Mouse (Mus musculus) gastrocnemius, adult 2 months (tissue): ENCODE results near the gene Ndst2. TPM values are rescaled to one million over a fixed set of nuclear protein-coding genes. Genes with fewer than 3 reads are reported as not detected.

Experiments
- DNase-seq: peaks from one replicate; pipeline ENCODE4 v3.0.0; 2022
- H3K27ac ChIP-seq: fragments of 200-600 bp; 2 replicates; pipeline ENCODE4 v1.8.1; 2022; ENCODE audit warnings: mild to moderate bottlenecking
- H3K4me3 ChIP-seq: fragments of 200-600 bp; 2 replicates; pipeline ENCODE4 v1.8.1; 2022; ENCODE audit warnings: mild to moderate bottlenecking, moderate library complexity
- CTCF ChIP-seq: fragments of 200-600 bp; IDR thresholded peaks from 2 replicates; pipeline ENCODE4 v1.8.1; 2022; ENCODE audit warnings: antibody characterized with exemption, mild to moderate bottlenecking, moderate library complexity
- intact Hi-C: fragments of 180-260 bp; cut with DNase I; formaldehyde crosslinking; loops from one replicate; pipeline ENCODE4 v1.15.1; 2025
- long read RNA-seq, 2 experiments: library from polyadenylated mRNA; stranded (forward); transcript quantifications; one replicate each; pipeline ENCODE4 v2.0.0; 2021
- total RNA-seq, 2 experiments: library from RNA; stranded (reverse); gene quantifications; 2 replicates each; pipeline ENCODE4 v1.2.3; 2021

The Ndst2 gene
- 1 to 10 TPM; 6.2 to 7.1 TPM for total RNA-seq
- long read RNA-seq, experiment 1, partial matches to known transcripts: 0 of 7 reads
- long read RNA-seq, experiment 1, other reads (novel, unspliced or antisense): 2 of 7 reads
- long read RNA-seq, experiment 2, partial matches to known transcripts: 1 of 9 reads
- long read RNA-seq, experiment 2, other reads (novel, unspliced or antisense): 3 of 9 reads

- H3K27ac ChIP-seq: peak within 1 kb of the TSS; percentile 98
- DNase-seq: peak; percentile 94
- TF ChIP-seq CTCF: peak; percentile 17; the same call in 1 of the 2 replicates
- intact Hi-C loops: loop anchor here (5.0 kb wide), 1 partner anchor 58 kb away; the partner anchor contains the start of gene Camk2g
- peak within 1 kb of the TSS; percentile 90 for H3K4me3 ChIP-seq
Measured at GRCm38 (mm10) chr14:20733952-20734774, at the start of gene Ndst2. TSS of gene Ndst2 (minus strand) at chr14:20734562.

GRCm38 (mm10) chr14:20783526-20783925 lies 49.2 kb upstream of the Ndst2 start:
- intact Hi-C loops: no loop called here
- TF ChIP-seq CTCF: no peak
- DNase-seq: no peak
- Histone ChIP-seq H3K27ac (peak overlapping the region; percentile 71), H3K4me3 (no peak overlapping the region)

GRCm38 (mm10) chr14:20782860-20783259 lies 48.5 kb upstream of the Ndst2 start:
- DNase-seq: no peak
- Histone ChIP-seq H3K4me3 (no peak overlapping the region), H3K27ac (peak overlapping the region; percentile 71)
- TF ChIP-seq CTCF: no peak
- intact Hi-C loops: no loop called here

- intact Hi-C loops: no loop called here
- peak overlapping the region; percentile 24; the same call in 1 of the 2 replicates for H3K27ac ChIP-seq
- TF ChIP-seq CTCF: no peak
- no peak for DNase-seq
- H3K4me3 ChIP-seq: no peak overlapping the region
Measured at GRCm38 (mm10) chr14:20780217-20780616, 45.9 kb upstream of the Ndst2 start.

DNA sequence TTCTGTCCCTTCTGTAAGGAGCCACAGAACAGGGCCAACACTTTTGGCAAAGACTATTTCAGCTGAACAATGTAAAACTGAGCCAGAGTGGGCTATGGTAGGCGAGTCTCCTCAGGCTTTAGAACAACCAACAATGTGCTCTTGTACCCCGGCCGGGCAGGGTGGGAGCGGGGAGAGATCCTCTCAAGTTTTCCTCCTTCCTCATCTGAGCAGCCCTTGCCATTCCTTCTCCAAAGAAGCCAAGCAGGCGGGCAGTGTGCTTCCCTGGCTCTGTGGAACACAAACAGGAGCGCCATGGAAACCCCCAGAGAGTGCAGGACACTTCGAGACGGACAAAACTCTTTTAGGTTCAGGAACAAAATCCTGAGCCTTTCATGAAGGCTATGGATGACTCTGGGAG lies 44.1 kb upstream of the Ndst2 start:
- DNase-seq: no peak
- peak overlapping the region; percentile 73 for H3K27ac ChIP-seq
- TF ChIP-seq CTCF: no peak
- intact Hi-C loops: no loop called here
- no peak overlapping the region for H3K4me3 ChIP-seq

- 0 out of 2 replicates have a peak overlapping the region, but pooled peaks have one; percentile 13 for H3K4me3 ChIP-seq
- no peak for DNase-seq
- H3K27ac ChIP-seq: peak overlapping the region; percentile 73
- intact Hi-C loops: no loop called here
- no peak for TF ChIP-seq CTCF
Measured at GRCm38 (mm10) chr14:20775661-20776060, 41.3 kb upstream of the Ndst2 start.

DNA sequence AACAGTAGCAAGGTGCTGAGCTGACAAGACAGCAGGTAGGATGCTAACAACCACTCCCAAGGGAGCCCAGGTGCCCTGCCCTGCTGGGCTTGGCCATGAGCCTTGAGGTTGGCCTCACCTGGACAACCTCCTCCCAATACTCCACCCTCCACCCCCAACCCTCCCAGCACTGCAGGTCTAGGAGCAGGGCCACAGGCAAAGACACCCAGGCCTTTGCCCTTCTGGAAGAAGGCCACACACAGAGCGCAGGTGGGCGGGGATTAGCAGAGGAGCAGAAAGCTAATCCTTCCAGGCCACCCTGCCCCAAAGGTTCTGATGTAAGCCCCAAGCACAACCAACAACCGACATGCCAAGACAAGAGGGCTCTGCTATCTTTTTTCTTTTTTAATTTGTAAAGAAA lies 39.0 kb upstream of the Ndst2 start:
- intact Hi-C loops: no loop called here
- peak; percentile 82 for DNase-seq
- H3K4me3 ChIP-seq: no peak overlapping the region; the same call in none of the 2 replicates
- peak overlapping the region; percentile 73 for H3K27ac ChIP-seq
- no peak for TF ChIP-seq CTCF

DNA sequence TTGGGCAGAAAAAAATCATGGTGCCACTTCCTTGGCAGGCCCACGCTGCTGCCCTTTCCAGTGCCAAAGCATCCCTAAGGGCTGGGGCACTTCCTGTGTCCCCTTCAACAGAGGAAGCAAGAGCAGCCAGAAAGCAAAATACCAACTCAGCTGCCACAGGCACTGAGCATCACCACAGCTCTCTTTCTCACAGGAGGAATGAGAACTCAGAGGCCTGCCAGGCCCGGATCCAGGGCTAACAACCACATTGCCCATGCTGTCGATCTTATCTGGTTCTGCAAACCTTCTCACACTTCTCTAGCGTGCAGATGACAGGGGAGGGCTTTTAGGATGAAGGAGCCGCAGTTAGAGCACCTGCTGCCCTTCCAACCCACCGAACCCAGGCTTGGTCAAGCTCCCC lies 38.4 kb upstream of the Ndst2 start:
- Histone ChIP-seq H3K4me3 (no peak overlapping the region), H3K27ac (peak overlapping the region; percentile 73)
- DNase-seq: no peak
- TF ChIP-seq CTCF: no peak
- intact Hi-C loops: no loop called here

DNA sequence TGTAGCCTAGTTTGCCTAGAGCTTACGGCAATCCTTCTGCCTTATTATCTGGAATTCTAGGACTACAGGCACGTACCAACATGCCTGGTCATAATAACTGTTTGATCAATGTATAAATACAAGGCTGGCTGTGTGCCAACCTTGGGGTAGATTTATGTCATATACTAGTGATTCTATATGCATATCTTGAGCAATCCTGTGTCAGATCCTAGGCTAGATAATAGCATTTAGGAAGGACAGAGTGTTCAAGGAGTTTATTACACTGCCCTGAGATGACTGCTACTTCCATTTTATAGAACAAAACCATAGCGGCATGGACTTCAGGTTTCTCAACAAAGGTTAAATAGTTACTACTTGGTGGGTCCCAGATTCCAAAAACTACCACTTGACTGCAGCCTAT lies 37.6 kb upstream of the Ndst2 start:
- intact Hi-C loops: no loop called here
- no peak for DNase-seq
- H3K27ac ChIP-seq: peak overlapping the region; percentile 73
- no peak for TF ChIP-seq CTCF
- H3K4me3 ChIP-seq: no peak overlapping the region

DNA sequence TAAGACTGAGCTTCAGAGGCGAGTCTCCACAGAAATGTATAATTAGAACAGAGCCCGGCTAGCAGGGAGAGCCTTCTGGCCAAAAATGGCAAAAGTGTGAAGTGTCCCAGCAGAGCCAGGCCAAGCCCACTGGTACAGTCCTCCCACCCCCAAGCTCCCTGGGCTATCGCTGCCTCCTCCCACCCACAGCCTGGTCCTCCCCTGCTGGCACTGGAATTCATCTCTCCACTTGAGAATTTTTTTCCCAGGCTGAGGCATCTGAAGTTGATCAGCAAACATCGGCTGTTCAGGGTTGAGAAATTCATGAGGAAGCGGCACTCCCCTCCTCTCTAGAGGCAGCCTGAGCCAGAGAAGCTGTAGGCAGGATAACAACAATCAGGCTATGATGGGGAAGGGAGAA lies 34.2 kb upstream of the Ndst2 start:
- intact Hi-C loops: loop anchor here (10.0 kb wide), 1 partner anchor 226 kb away; no protein-coding TSS in a partner anchor
- no peak for DNase-seq
- TF ChIP-seq CTCF: no peak
- Histone ChIP-seq H3K27ac (peak overlapping the region; percentile 86), H3K4me3 (no peak overlapping the region)

GRCm38 (mm10) chr14:20767936-20768335 lies 33.6 kb upstream of the Ndst2 start:
- intact Hi-C loops: loop anchor here (2.0 to 10.0 kb wide), 2 partner anchors 105 to 227 kb away; no protein-coding TSS in a partner anchor
- TF ChIP-seq CTCF: no peak
- Histone ChIP-seq H3K27ac (peak overlapping the region; percentile 86), H3K4me3 (no peak overlapping the region)
- DNase-seq: no peak

GRCm38 (mm10) chr14:20765642-20766258 lies 31.4 kb upstream of the Ndst2 start:
- H3K27ac ChIP-seq: peak overlapping the region; percentile 86
- peak; percentile 93 for DNase-seq
- peak; percentile 99; the same call in 1 of the 2 replicates for TF ChIP-seq CTCF
- intact Hi-C loops: loop anchor here (1.0 to 10.0 kb wide), 3 partner anchors 33 to 229 kb away; no protein-coding TSS in a partner anchor
- H3K4me3 ChIP-seq: peak overlapping the region; percentile 43

DNA sequence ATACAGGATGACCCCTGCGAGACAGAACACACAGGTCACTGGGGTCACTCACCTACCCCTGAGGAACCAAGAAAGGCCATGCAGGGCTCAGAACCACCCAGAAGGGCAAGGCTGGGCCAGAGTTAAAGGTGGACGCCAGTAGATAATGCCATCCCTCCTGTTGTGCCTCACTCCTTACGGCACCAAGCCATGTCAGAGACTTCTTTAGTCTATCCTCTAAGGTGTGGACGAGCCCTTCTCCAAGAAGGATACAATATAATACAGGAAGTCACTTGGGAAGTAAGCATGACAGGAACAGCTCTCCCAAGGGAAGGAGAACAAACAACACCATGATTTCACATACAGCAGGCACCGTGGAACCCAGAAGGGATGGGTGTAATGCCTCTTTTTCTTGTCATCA lies 30.6 kb upstream of the Ndst2 start:
- intact Hi-C loops: loop anchor here (10.0 kb wide), 1 partner anchor 230 kb away; no protein-coding TSS in a partner anchor
- TF ChIP-seq CTCF: no peak
- Histone ChIP-seq H3K4me3 (peak overlapping the region; percentile 43), H3K27ac (peak overlapping the region; percentile 86)
- no peak for DNase-seq
